Mouse (Mus musculus): ENCODE measurements around the gene Bicc1. TPM values are rescaled to one million over a fixed set of nuclear protein-coding genes. Genes with fewer than 3 reads are reported as not detected.
"Not testable (repeated sequence)": the region's sequence is repeated elsewhere in the genome, so short reads cannot be mapped to it uniquely, and the experiment has no call there.

Gene Bicc1
- polyA plus RNA-seq, 1 experiment: 4.2 TPM

DNA sequence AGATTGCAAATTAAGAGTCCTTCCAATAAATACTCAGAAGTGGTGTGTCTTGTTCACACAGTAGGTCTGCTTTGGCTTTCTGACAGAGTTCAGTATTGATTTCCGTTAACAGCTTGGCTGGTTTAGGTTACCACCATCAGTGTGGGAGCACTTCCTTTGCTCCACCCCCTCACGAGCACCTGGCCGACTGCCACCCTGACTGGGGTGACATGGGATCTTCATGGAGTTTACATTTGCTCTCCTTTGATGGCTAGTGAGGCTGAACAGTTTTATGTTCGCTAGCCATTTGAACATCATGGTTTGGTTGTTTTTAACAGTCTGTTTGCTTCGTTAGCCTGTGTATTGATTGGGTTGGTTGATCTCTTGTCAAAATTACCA, 206.7 kb downstream of the Bicc1 start:
- no peak overlapping the region for H3K27ac ChIP-seq (replicated peaks; ENCODE audit: low read depth, low read length)
- H3K4me1 ChIP-seq (ENCODE audit: control insufficient read depth, insufficient read depth, insufficient read length, low read length): no peaks in the 10 kb centered on the region
- no peak overlapping the region for H3K4me3 ChIP-seq (ENCODE audit: insufficient read depth, low read depth, low read length)

DNA sequence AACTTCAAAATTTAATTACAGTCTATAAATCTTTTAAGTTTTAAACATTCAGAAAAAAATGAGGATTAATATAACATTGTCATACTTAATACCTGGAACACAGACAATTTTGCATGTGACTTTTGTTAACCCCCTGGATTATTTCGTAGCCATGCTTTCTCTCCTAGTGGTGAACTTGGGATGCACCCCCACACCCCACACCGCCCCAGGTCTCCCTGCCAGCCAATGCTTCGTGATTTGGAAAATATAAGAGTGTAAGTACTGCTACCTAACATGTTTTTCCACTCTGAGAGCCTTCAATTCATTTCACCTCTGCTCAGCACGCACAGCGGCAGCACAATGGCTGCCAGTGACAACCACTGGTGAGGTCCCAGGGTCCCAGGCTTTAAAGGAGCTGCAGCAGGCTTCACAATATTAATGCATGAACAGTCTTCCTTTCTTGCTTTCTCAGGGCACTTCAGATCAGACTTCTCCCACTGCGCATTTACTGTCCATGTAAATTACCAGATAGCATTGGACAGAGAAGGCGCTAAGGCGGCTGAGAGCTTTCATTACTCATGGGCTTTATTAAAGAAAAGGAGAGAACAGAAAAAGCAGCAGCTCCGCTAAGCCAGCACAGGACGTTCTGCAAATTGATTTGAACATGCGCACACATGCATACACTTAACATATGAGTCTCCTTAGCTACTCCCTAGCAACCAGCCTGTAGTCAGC, 207.3 kb downstream of the Bicc1 start:
- no peak overlapping the region for H3K27ac ChIP-seq (replicated peaks; ENCODE audit: low read depth, low read length)
- no peaks in the 10 kb centered on the region for H3K4me1 ChIP-seq (ENCODE audit: control insufficient read depth, insufficient read depth, insufficient read length, low read length)

DNA sequence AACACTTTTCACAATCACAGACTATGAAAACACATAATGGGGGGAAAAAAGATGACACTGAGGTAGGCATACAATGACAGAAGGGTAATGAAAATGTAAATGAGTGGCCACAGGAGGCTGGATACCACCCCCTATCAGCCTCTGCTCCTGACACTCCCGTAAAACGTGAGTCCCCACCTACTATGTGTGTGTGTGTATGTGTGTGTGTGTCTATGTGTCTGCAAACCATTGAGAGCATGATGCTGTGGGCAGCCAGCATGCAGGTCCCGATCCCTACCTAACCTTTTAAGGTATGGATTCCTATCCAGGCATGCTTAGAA, 209.4 kb downstream of the Bicc1 start:
- Histone ChIP-seq H3K27ac (replicated peaks; ENCODE audit: low read depth, low read length) (no peak overlapping the region), H3K4me1 (ENCODE audit: control insufficient read depth, insufficient read depth, insufficient read length, low read length) (no peaks in the 10 kb centered on the region), H3K4me3 (ENCODE audit: insufficient read depth, low read depth, low read length) (no peak overlapping the region)

More for the DNA sequence above, 207.3 kb downstream of the Bicc1 start:
- H3K4me3 ChIP-seq (ENCODE audit: insufficient read depth, low read depth, low read length): no peak overlapping the region

DNA sequence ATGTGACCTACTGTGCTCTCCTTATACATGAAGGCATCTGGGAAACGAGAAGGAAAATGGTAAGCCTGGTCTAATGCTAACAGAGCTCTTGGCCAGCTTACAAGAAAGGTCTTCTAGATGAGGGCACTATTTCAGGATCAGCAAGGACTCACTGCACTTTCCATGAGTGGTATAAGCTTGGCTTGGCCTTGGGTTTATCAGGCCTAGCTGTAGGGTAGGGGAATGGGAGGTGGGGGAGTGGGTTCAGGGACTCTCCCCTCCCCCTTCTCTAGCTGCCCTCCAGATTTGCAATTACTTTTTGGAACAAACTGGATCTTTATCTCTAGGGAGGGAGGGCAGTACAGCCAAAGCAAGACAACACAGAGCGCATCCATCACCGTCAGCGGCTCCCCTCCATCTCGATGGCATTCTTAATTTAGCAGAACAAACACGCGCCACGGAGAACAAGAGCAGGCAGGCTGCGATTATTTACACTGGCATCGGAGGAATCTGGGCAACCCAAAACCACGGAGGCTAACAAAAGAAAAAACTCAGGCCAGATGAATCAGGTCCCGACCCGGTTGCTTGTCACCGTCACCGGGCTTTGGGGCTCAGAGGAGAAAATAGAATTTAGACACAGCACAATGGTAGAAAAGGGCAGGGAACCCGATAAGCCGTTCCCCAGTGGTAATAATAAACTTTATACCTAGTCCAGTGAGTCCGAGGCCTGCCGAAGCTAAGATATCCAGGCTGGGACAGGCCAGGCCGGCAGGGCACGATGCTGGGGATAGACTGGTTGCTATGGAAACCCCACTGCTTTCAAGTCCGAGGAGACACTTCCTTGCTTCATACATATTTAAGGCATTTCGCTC, 210.0 kb downstream of the Bicc1 start:
- Histone ChIP-seq H3K27ac (replicated peaks; ENCODE audit: low read depth, low read length) (no peak overlapping the region), H3K4me3 (ENCODE audit: insufficient read depth, low read depth, low read length) (no peak overlapping the region), H3K4me1 (ENCODE audit: control insufficient read depth, insufficient read depth, insufficient read length, low read length) (no peaks in the 10 kb centered on the region)

DNA sequence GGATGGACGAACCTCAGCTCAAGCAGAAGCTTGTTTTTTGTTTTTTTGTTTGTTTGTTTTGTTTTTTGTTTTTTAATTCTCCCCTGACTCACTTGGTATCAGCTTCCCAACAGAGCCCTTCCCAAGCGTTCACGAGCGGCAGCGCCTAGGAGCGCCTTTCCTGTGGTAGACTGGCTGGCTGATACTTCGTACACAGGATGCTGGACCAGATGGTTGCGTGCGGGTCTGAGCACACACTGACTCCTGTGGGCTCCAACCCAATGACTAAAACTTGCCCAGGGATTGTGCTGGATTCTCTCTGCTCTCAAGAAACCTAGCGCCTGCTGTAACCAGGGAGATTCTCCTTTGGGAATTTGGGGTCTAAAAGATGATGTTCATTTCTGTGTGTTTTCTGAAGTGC, 211.2 kb downstream of the Bicc1 start:
- Histone ChIP-seq H3K27ac (replicated peaks; ENCODE audit: low read depth, low read length) (no peak overlapping the region), H3K4me1 (ENCODE audit: control insufficient read depth, insufficient read depth, insufficient read length, low read length) (no peaks in the 10 kb centered on the region)

DNA sequence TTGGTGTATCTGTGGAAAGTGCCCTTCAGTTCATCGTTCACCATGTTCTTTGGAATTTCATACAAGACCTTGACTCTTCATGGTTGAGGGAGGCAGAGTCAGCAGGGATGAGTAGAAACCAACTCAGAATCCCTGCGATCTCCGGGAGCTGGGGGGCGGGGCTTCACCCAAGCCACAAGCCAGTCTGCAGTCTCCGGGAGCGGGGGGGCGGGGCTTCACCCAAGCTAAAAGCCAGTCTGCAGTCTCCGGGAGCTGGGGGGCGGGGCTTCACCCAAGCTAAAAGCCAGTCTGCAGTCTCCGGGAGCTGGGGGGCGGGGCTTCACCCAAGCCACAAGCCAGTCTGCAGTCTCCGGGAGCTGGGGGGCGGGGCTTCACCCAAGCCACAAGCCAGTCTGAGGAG, 213.4 kb downstream of the Bicc1 start:
- H3K27ac ChIP-seq (replicated peaks; ENCODE audit: low read depth, low read length); H3K4me3 ChIP-seq (ENCODE audit: insufficient read depth, low read depth, low read length); H3K4me1 ChIP-seq (ENCODE audit: control insufficient read depth, insufficient read depth, insufficient read length, low read length): not testable (repeated sequence)

More for the DNA sequence above, 211.2 kb downstream of the Bicc1 start:
- H3K4me3 ChIP-seq (ENCODE audit: insufficient read depth, low read depth, low read length): no peak overlapping the region

DNA sequence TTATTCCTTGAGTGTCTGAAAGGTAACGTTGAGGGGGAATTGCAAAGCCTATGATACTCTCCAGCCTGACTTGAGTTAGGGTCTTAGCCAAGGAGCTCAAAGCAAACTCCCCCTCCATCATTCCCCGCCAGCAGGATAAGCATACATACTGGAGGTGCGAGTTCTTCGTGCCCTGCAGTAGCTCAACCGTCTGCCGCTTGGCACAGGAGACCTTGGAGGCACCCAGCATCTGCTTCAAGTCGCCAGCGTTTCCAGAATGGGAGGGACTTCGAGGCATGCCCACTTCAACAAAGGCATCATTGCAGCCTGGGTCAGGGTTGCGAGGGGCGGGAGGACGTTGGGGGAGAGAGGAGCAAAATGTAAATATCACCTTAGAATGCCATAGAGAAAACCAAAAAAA, 214.4 kb downstream of the Bicc1 start:
- Histone ChIP-seq H3K4me1 (ENCODE audit: control insufficient read depth, insufficient read depth, insufficient read length, low read length) (no peaks in the 10 kb centered on the region), H3K4me3 (ENCODE audit: insufficient read depth, low read depth, low read length) (no peak overlapping the region), H3K27ac (replicated peaks; ENCODE audit: low read depth, low read length) (no peak overlapping the region)

DNA sequence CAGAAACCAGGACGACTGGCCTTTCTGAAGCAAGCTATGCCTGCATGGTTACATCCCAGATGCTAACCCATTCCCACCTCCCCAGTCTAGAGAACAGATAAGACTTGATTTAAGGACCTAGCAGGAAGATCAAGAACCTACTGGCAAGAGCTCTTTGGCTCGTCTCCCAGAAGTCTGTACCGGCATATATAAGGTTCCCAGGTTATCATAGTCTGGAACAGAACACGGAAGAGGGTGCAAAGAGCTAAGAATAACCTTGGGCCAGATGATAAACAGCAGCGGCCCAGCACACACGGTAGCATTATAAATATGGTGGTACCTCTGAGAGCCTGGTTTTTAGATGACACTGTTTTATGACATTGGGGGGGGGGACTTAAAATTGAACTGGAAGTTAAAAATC, 217.9 kb downstream of the Bicc1 start:
- H3K4me1 ChIP-seq (ENCODE audit: control insufficient read depth, insufficient read depth, insufficient read length, low read length): no peaks in the 10 kb centered on the region
- no peak overlapping the region for H3K4me3 ChIP-seq (ENCODE audit: insufficient read depth, low read depth, low read length)
- H3K27ac ChIP-seq (replicated peaks; ENCODE audit: low read depth, low read length): no peak overlapping the region

DNA sequence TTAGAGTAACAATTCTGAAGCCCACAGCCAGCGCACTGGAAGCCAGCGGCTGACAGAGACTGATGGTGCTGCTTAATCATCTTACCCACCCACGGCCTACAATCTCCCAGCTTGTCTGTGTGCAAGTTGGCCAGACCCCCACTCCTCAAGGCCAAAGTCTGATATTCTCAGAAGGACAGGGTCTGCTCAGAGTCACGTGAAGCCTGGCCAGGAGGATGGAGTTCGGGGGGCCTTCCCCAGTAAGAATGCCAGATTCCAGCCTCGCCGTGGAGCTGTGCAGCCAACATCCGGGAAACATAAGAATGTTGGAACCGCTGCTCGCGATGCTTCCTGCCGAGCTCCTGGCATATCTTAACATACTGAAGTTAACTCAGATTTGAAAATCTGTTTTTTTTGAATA, 219.7 kb downstream of the Bicc1 start:
- no peak overlapping the region for H3K27ac ChIP-seq (replicated peaks; ENCODE audit: low read depth, low read length)
- no peaks in the 10 kb centered on the region for H3K4me1 ChIP-seq (ENCODE audit: control insufficient read depth, insufficient read depth, insufficient read length, low read length)
- H3K4me3 ChIP-seq (ENCODE audit: insufficient read depth, low read depth, low read length): no peak overlapping the region

DNA sequence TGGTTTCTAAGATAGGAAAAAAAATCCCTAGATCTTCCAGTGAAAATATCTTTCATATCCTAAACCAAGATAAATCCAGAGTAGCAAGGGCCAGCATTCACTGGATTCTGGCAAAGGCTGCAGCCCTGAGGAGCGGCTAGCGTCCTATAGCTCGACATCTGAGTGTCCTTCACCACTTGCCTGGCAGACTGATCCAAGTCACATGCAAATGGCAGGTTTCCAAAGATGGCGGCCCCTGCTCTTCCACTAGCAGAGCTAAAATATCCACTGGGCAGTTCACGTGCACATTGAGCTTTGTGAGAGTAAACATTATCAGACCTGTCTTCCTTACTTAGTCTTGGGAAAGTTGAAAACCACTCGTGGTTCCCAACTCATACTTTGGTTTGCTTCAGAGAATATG, 222.1 kb downstream of the Bicc1 start:
- no peaks in the 10 kb centered on the region for H3K4me1 ChIP-seq (ENCODE audit: control insufficient read depth, insufficient read depth, insufficient read length, low read length)
- H3K4me3 ChIP-seq (ENCODE audit: insufficient read depth, low read depth, low read length): no peak overlapping the region
- no peak overlapping the region for H3K27ac ChIP-seq (replicated peaks; ENCODE audit: low read depth, low read length)

DNA sequence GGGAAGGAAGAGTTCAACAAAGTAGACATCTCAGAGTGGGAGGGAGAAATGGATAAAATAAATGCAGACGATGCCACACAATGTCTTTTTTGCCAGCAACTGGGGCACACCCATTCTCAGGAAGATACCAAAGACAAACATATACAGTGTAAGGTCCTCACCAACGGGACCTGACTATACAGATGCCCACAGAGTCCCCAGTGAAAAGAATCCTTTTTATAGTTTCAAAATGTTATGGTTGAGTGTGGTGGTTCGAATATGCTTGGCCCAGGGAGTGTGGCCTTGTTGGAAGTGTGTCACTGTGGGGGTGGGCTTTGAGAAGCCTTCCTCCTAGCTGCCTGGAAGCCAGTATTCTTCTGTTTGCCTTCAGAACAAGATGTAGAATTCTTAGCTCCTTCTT, 223.5 kb downstream of the Bicc1 start:
- H3K27ac ChIP-seq (replicated peaks; ENCODE audit: low read depth, low read length): no peak overlapping the region
- H3K4me1 ChIP-seq (ENCODE audit: control insufficient read depth, insufficient read depth, insufficient read length, low read length): no peaks in the 10 kb centered on the region
- no peak overlapping the region for H3K4me3 ChIP-seq (ENCODE audit: insufficient read depth, low read depth, low read length)

DNA sequence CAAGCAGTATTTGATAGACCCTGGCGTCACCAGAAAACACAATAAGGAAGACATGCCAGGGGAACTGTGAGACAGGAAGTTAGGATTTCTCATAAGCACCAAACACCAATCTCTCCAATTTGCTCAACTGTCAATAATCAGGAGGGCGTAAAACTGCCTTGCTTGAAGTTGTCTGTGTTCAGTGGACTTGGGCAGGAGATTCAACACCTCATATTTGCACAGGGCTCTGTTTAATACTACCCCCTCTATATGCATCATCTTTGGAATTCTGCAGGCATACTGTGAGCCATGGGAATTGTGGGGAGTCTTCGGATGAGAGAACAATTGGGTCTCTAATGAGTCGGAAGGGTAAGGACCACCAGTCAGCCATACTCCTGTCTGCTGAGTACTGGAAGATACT, 233.4 kb downstream of the Bicc1 start:
- Histone ChIP-seq H3K4me1 (ENCODE audit: control insufficient read depth, insufficient read depth, insufficient read length, low read length) (no peaks in the 10 kb centered on the region), H3K27ac (replicated peaks; ENCODE audit: low read depth, low read length) (no peak overlapping the region), H3K4me3 (ENCODE audit: insufficient read depth, low read depth, low read length) (no peak overlapping the region)

DNA sequence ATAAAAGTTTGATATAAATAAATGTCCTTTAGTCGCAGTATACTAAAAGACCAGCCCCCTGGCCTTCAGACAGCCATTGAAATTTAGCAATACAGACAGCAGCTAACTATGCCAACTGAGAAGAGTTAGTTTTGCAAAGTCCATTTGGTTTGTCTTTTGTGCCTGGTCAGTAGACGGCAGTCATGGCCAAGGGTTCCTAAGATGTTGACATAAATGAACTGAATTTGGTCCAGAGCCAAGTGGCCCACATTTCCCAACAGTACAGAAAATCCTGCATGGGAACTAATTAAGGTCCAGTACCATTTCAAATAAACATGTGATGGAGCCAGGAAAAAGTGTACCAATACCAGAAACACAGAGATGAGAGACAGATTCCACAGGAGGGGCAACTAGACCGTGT, 235.2 kb downstream of the Bicc1 start:
- H3K4me3 ChIP-seq (ENCODE audit: insufficient read depth, low read depth, low read length): no peak overlapping the region
- H3K4me1 ChIP-seq (ENCODE audit: control insufficient read depth, insufficient read depth, insufficient read length, low read length): no peaks in the 10 kb centered on the region
- no peak overlapping the region for H3K27ac ChIP-seq (replicated peaks; ENCODE audit: low read depth, low read length)

DNA sequence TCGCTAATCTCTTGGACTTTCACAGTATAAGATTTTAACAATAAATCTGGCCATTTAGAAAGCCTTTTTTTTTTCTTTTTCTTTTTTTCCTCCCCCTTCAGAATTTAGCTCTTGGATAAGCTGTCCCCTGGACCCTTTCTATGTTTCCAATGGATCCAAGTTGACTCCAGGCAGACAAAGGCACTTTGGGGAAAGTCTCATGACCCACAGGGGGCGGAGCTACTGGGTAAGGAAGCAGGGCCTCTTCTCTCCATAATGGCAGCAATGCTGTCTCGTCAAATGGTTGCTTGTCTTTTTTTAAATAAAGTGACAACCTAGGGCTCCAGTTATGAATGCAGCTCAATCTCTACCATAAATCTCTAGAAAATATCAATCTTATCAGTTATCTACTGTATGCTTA, 235.6 kb downstream of the Bicc1 start:
- no peaks in the 10 kb centered on the region for H3K4me1 ChIP-seq (ENCODE audit: control insufficient read depth, insufficient read depth, insufficient read length, low read length)
- H3K27ac ChIP-seq (replicated peaks; ENCODE audit: low read depth, low read length): no peak overlapping the region
- no peak overlapping the region for H3K4me3 ChIP-seq (ENCODE audit: insufficient read depth, low read depth, low read length)

DNA sequence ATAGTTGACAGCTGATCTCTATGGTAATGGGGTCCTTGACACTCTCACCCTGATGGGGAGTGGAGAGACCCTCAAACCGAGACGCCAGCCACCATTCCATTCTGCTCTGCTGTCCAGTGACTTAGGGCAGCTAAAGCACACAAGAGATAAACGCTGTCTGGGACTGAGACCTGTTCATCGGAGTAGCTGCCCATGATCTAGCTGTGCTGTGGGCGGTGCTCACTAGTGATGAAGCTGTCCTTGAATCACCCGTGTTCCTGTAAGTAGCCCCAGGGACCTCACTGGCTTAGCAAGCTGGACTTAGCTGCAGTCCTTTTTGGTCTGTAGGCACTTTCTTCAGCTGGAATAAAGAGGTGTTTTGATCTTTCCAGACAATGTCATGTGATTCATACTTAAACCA, 238.0 kb downstream of the Bicc1 start:
- H3K4me3 ChIP-seq (ENCODE audit: insufficient read depth, low read depth, low read length): no peak overlapping the region
- no peaks in the 10 kb centered on the region for H3K4me1 ChIP-seq (ENCODE audit: control insufficient read depth, insufficient read depth, insufficient read length, low read length)
- H3K27ac ChIP-seq (replicated peaks; ENCODE audit: low read depth, low read length): no peak overlapping the region

DNA sequence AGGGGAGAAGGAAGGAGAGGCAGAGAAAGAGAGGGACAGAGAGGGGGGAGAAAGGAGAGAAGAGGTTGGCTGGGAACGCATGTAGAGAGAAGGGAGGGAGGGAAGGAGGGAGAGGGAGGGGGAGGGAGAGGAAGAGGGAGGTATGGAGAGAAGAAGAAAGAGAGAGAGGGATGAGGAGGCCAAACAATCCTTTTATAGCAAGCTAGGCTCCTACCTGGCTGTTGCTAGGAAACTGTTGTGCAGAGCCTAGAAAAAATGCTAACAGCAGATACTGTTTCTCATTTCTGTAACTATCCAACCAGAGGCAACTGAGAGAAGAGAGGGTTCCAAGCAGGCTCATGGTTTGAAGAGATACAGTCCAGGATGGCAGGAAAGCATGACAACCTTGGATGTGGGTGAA, 239.6 kb downstream of the Bicc1 start:
- Histone ChIP-seq H3K4me3 (ENCODE audit: insufficient read depth, low read depth, low read length) (no peak overlapping the region), H3K4me1 (ENCODE audit: control insufficient read depth, insufficient read depth, insufficient read length, low read length) (no peaks in the 10 kb centered on the region), H3K27ac (replicated peaks; ENCODE audit: low read depth, low read length) (no peak overlapping the region)

Data from brown adipose tissue, adult 24 weeks (tissue).